ENCODE assay signal across 9 mouse cellular contexts in the genomic region with DNA sequence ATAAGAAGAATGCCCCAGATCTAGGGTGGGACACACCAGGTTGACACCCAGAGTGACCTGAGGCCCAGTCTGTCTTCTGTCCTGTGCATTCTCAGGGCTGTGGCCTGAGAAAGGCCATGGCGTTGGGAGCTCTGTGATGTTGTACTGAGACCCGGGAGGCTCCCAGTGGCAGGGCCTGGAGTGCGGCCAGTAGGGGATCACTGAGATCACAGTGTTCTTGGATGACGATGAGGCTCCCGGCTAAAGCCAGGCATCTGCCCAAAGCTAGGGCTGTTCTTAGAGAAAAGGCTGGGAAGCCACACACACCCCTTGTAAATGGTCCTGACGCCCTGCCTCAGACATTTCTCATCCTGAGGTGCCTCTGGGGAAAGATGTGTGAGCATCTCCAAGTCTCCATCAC. TPM values are rescaled to one million over a fixed set of nuclear protein-coding genes. Genes with fewer than 3 reads are reported as not detected.
A peak's percentile ranks its signal among the peaks of the same experiment; 100 is the strongest.
DNase-seq lines count a peak whose midpoint lies in the region; ATAC-seq and TF ChIP-seq lines count a peak whose summit lies in the region.
"Had no signal": no experiment of that assay in that cellular context is flagged by ENCODE, and none has a peak within 500 bp of the region (broad histone marks: within the 10 kb centered on the region; RNA-seq: fewer than 3 reads in every experiment).

No protein-coding gene starts in this region.

- 0 out of 2 replicates have a peak overlapping the region, but pooled peaks have one; percentile 22 for H3K27ac ChIP-seq in limb, embryonic 14.5 days (replicated peaks; ENCODE audit: low read depth, low read length)
- H3K27ac ChIP-seq: macrophage had no signal

- peak; percentile 42 for DNase-seq in kidney, adult 9 months
- no peak for DNase-seq in kidney, adult 11 months
- DNase-seq in adrenal gland, postnatal 10 days = peak; percentile 64
- DNase-seq in gastrocnemius, postnatal 25 days = peak; percentile 83
- no peak for DNase-seq in limb, embryonic 14.5 days (ENCODE audit: low spot score)
- no peak for DNase-seq in spleen, postnatal 10 days (ENCODE audit: low spot score in 2 of 2)
- no peak for DNase-seq in spleen, postnatal 4 days (ENCODE audit: low spot score in 2 of 2)

- H3K4me3 ChIP-seq in limb, embryonic 14.5 days (replicated peaks; ENCODE audit: low read length) = no peak overlapping the region

- H3K9me3 ChIP-seq in limb, embryonic 14.5 days (ENCODE audit: control insufficient read depth, low read length) = no peaks in the 10 kb centered on the region

- H3K27me3 ChIP-seq in limb, embryonic 14.5 days (ENCODE audit: control insufficient read depth, insufficient read depth, low read length) = no peaks in the 10 kb centered on the region

- no peak overlapping the region for H3K9ac ChIP-seq in limb, embryonic 14.5 days (ENCODE audit: low read depth, low read length, severe bottlenecking)

- no peak for ATAC-seq in limb, embryonic 14.5 days (ENCODE audit: low FRiP score, low read depth)
- ATAC-seq in activated CD4-positive, CD25-positive, alpha-beta regulatory T cell, adult 4 months = no peak

- WGBS in limb, embryonic 14.5 days = 72% methylated on average over 6 of the region's 6 CpGs

- no peak for TF ChIP-seq POLR2A in limb, embryonic 14.5 days (IDR thresholded peaks at IDR 0.05; ENCODE audit: borderline replicate concordance, extremely low read depth, insufficient read depth, insufficient read length)

- H3K36me3 ChIP-seq in limb, embryonic 14.5 days (ENCODE audit: control insufficient read depth, insufficient read depth, low read length) = no peaks in the 10 kb centered on the region

- H3K4me1 ChIP-seq in limb, embryonic 14.5 days (ENCODE audit: control insufficient read depth, insufficient read depth, low read length) = peaks cover 8% of the 10 kb centered on the region; the same call in 1 of the 2 replicates

- H3K4me2 ChIP-seq in limb, embryonic 14.5 days (replicated peaks; ENCODE audit: low read depth, low read length, severe bottlenecking) = no peak overlapping the region

RNA-seq across cellular contexts. Expression of gene Cdadc1, which starts 48.7 kb away (rescaled TPM):
- 10 to 100 TPM; 59.4 to 61.1 TPM for total RNA-seq in adrenal gland, postnatal 10 days (2021)
- 10 to 100 TPM; 28.2 to 40.7 TPM for total RNA-seq in gastrocnemius, postnatal 25 days (2021)
- polyA plus RNA-seq in limb, embryonic 14.5 days (2012; rRNA removed) = 14.9 and 16.2 TPM in 2 replicates
- polyA plus RNA-seq in limb, embryonic 14.5 days (2014; fragmentation: Nextera tagmentation; extraction: Ambion mirVana) = 31.5 and 35.6 TPM in 2 replicates
- polyA plus RNA-seq in activated CD4-positive, CD25-positive, alpha-beta regulatory T cell, adult 4 months (2017; shearing (Covaris generic)) = 10 to 100 TPM; 33.9 to 58.8 TPM

Comparison
In these comparisons a context has a peak if more than half of its experiments do, and no peak if none do; other contexts are left out.
1. DNase-seq: peak in kidney, adult 9 months (single experiment), adrenal gland, postnatal 10 days (single experiment) and gastrocnemius, postnatal 25 days (single experiment); none in kidney, adult 11 months (single experiment), limb, embryonic 14.5 days (single experiment), spleen, postnatal 10 days (0 of 2) and spleen, postnatal 4 days (0 of 2).